Mouse (Mus musculus) olfactory bulb, adult 2 months (tissue): ENCODE measurements around the gene Fads2.

Source experiments
- CTCF ChIP-seq: fragments of 200-500 bp; IDR thresholded peaks from 2 replicates; pipeline ENCODE4 v1.5.1; 2012; ENCODE audit warnings: low read depth, mild to moderate bottlenecking, low read length, moderate library complexity; ENCODE audit not compliant: insufficient read depth
- POLR2A ChIP-seq: fragments of 200-500 bp; IDR thresholded peaks from 2 replicates; pipeline ENCODE4 v1.6.1; 2012; ENCODE audit warnings: mild to moderate bottlenecking, low read depth, low read length, moderate library complexity; ENCODE audit not compliant: insufficient read depth

GRCm38 (mm10) chr19:10080384-10080783, 21.2 kb downstream of the Fads2 start:
- no peak for TF ChIP-seq POLR2A
- no peak for TF ChIP-seq CTCF
